Comparison of ENCODE assay signal across 23 mouse cellular contexts in genomic region chr13:110633899-110634298, GRCm38 (mm10).
"Had no signal": no experiment of that assay in that cellular context is flagged by ENCODE, and none has a peak within 500 bp of the region (broad histone marks: within the 10 kb centered on the region; RNA-seq: fewer than 3 reads in every experiment).

No protein-coding gene starts in this region.

- H3K4me3 ChIP-seq: heart, adult 2 months; heart, embryonic 13.5 days; heart, embryonic 15.5 days; hindbrain, embryonic 13.5 days; hindbrain, embryonic 15.5 days; kidney, embryonic 15.5 days; limb, embryonic 13.5 days; limb, embryonic 15.5 days; liver, embryonic 13.5 days had no signal

- H3K27ac ChIP-seq: heart, adult 2 months; heart, embryonic 13.5 days; heart, embryonic 15.5 days; hindbrain, embryonic 13.5 days; hindbrain, embryonic 15.5 days; hindbrain, postnatal 0 days; kidney, embryonic 15.5 days; kidney, postnatal 0 days; limb, embryonic 13.5 days; limb, embryonic 15.5 days; liver, embryonic 13.5 days had no signal

- H3K4me1 ChIP-seq: hindbrain, embryonic 15.5 days; kidney, embryonic 15.5 days; limb, embryonic 13.5 days; limb, embryonic 15.5 days; liver, embryonic 13.5 days had no signal

- DNase-seq: gastrocnemius, postnatal 14 days; gastrocnemius, postnatal 36 days; heart, adult 11 months; heart, adult 2 months; heart, postnatal 14 days; heart, postnatal 36 days; kidney, adult 11 months; kidney, adult 2 months; kidney, adult 9 months; kidney, postnatal 14 days; kidney, postnatal 36 days; layer of hippocampus, postnatal 36 days; left cerebral cortex, postnatal 4 days; liver, embryonic 13.5 days had no signal
